Mouse (Mus musculus) frontal cortex, postnatal 25 days (tissue): ENCODE results near the gene Gng13.

Experiments
- DNase-seq, 2 experiments: peaks; one replicate each; pipeline ENCODE4 v3.0.0; 2022; ENCODE audit warnings: low spot score in 2 of 2

Gng13 gene

DNA sequence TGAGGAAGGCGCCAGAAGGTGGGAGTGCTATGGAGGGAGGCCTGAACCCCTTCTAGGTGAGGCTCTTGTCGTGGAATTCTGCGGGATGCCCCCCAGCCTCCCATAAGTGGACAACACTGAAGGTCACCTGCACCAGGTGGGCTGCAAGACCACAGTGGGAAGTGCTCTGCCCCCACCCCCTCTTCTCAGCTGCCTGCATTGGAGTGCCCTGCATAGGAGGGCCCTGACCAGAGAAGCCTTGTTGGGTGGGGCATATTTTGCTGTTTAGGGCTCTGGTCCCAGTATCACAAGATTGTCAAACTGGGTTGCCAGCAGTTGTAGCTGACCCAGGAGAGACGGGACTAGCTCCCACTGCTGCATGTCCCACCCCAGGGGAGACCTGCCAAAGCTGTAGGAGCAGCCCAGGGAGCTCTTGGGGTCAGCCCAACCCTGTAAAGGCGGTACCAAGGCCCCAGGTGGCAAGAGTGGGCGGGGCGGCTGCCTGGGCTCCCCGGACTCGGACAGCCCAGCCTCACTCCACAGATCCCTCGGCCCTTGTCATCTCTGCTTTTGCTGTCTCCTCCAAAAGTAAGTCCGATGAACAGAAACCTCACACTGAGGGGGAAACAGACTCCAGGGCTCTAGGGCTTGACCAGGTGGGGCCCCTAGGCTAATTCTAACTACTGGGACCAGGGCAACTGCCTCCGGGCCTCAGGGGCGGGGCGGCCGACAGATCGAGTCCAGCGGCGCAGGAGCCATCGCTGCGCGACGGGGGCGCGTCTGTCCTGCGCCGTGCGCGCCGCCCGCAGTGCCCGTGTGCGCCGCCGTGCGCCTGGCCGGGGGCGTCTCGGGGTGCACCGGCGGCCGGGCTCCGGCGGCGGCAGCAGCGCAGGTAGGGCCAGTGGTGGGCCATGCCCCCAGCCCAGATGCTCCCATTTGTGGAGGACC lies at the start of gene Gng13:
TSS of gene Gng13 (plus strand) at position 461 of the 927 bp plus-strand sequence.
- DNase-seq: no peak

DNA sequence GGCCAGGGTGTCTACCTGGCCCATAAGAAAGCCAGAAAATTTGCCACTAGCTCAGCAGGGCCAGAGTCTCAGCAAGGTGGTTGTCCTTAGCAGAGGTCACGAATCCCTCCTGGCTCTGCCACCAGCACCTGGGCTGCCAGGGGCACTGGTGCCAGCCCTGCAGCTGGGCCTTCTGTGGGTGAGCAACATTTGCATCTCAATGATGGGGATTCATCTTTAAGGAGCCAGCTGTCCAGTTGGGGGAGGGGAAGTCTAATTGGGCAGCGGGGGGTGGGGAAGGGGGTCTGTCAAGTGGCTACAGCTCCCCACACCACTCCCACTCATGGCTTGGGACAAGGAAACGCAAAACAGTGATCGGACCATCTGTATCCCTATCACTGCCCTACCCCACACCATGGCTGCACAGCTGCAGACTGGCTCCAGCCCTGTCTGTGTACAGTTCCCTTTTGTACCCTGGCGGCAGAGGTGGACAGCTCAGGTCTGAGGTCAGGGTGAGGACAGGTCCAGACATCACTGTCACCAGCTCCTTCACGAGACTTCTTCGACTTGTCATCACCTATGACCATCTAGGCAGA lies 48.4 kb upstream of the Gng13 start:
- DNase-seq: no peak

DNA sequence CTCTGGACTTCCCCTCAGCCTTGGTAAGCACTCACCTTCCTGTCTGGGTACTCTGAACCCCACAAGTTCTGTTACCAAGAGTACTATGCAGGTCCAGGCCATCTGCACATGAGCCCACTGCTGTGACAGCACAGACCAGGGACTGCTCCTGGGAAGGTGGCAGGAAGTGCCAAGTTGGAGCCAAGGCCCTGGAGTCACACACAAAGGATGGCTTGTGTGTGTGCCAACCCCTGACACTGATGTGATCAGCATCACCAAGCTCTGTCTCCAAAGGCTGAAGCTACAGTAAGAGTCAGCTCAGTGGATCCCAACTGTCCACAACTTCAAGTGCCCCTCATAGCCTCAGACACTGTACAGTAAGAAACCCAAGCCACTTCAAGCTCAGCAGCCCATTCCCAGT lies 44.0 kb upstream of the Gng13 start:
- no peak for DNase-seq

DNA sequence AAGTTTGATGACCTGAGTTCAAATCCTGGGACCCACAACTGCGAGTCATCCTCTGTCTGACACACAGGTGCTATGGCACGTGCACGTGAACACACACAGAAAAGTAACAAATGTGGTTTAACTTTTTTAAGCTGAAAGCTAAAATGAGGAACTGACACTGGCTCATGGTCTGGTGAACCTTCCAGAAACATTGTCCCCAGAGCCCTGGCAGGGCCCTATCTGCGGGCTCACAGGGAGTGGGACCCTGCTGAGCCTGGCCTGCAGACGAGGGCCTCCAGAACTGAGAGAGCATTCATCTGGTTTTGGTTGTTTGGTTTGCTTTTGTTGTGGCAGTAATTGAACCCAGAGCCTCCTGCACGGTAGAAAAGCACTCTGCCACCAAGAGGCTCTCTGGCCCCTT lies 39.0 kb upstream of the Gng13 start:
- no peak for DNase-seq

DNA sequence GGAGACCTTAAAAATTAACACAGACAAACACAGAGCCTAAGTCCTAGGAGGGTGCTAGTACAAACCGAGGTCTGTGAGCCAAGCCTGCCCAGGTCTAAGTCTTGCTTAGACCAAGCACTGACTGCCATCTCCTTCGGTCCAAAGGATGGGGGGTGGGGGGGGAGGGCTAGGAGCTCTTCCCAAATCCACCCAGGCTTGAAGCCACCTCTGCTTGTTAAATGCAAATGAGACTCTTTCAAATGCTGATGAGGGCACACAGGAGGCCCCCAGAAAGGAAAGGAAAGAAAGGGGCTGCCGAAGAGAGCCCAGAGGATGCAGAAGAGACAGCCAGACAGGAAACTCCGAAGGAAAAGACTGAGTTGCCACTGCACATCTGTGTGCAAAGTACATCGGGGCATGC lies 37.2 kb upstream of the Gng13 start:
- DNase-seq: no peak

DNA sequence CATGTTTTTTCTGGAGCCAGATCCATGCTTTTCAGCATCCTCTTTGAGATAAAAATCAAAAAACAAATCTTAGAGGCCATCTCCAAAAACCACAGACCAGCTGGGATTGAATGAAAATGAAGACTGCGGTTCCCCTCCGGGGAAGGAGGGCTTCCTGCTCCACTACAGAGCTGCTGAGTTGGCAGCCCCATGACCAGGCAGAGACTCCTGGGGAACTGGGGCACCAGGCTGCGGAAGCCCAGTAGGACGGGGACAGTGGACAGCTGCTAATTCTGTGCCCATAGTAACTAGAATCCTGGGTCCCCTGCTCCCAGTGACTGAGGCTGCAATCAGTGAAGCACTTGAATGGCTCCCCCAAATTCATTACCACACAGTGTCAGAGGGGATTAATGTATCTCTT lies 35.3 kb upstream of the Gng13 start:
- no peak for DNase-seq

DNA sequence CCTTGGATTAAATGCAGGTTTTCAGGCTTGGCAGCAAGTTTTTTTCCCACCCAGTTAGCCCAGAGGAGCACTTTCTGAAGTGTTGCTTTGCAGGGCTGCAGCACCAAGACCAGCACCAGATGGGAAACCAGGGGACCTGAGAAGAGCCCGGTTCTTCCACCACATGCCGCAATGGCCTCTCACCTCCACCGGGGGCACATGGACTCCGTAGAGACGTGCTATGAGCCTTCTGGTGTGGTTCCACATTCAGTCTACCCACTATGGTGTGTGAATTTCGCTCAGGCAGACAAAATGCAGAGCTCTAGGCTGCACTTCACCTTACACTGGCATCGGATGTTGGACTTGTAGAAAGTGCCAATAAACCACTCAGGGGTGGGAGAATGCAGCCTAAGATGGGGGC lies 30.6 kb upstream of the Gng13 start:
- DNase-seq: no peak

DNA sequence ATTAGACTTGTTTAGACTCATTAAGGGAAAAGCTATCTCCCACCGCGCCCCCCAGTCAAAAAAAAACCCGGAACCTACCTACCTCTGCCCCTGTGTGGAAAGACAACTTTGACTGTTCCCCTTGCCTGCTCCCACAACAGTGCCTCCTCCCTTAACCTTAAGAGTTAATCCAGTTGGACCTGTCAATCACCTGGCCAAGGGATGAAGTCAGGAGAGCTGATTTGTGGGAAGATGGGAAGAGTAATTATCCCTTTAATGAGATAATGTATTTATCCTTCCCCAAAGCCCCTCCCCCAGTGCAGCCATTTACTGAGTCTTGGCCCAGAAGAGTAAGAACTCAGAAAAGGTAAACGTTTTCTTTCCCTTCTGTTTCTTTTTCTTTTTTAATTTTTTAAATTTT lies 28.0 kb upstream of the Gng13 start:
- DNase-seq: no peak

DNA sequence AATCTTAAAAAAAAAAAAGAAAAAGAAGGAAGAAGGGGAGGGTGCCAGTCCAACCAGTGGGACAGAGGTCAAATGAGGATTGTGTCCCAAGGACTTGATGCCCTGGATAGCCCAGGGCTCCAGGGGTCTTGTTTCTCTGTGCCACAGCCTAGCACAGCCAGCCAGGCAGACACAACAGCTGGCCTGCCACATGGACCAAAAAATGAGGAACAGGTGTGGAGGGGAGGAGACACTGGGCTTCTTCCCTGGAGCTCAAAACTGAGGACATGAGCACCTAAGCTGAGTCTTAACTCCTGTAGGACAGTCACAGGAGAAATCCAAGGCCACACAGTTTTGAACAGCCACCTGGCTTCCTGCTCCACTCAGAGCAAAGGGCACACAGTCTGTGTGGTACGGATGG lies 20.7 kb upstream of the Gng13 start:
- DNase-seq: no peak

DNA sequence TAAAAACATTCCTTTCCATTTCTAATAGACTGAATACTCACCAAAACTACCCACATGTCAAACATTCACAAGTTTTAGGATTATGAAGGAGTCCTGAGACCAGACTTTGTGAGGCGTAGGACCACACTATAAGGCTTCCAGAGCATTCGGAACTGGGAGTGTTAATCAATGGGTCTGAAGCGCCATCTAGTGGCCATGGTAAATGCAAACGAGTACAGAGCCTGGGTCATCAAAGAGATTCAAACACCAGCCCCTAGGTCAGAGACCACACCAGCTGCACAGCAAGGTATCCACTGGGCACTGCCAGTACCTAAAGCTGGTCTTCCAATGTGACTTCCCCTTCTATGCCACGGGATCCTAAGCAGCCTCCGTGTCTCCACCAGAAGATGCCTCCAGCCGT lies 18.5 kb upstream of the Gng13 start:
- peak; percentile 68 to 77 for DNase-seq

DNA sequence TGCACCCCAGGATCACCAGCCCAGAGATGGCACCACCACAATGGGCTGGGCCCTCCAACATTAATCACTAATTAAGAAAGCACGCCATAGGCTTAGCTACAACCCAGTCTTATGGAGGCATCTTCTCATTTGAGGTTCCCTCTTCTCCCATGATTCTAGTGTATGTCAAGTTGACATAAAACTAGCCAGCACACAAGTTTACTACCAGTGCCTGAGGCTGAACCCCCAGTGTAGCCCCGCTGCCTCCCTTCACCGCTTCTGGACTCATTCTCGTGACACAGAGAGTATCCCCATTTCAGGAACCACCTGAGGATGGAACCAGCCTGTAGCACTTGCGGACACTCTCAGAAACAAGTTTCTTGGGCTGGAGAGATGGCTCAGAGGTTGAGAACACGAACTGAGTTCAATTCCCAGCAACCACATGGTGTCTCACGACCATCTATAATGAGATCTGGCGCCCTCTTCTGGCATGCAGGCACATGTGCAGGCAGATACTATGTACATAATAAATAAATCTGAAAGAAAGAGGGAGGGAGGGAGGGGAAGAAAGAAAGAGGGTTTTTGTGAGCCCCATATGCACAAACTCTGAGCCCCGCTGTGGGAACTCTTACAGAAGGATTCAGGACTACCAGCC lies 16.0 kb upstream of the Gng13 start:
- DNase-seq: no peak

DNA sequence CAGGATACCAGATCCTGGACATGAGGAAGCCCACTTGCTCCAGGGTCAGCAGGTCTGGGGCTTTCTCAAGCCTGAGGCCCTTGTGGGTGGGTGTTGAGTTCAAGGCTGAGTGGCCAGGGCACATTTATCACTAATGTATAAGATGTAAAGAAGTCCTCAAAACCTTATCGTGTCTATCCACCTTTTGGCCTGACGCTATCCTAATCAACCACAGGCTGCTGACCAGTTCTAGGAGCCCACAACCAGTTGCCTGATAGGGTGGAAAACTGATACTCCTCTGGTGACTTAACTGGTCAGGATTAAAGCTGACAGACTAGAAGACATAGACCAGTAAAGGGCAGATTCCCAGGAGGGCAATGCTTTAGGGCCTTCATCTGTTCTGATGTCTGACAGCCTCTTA lies 7.0 kb upstream of the Gng13 start:
- DNase-seq: no peak

DNA sequence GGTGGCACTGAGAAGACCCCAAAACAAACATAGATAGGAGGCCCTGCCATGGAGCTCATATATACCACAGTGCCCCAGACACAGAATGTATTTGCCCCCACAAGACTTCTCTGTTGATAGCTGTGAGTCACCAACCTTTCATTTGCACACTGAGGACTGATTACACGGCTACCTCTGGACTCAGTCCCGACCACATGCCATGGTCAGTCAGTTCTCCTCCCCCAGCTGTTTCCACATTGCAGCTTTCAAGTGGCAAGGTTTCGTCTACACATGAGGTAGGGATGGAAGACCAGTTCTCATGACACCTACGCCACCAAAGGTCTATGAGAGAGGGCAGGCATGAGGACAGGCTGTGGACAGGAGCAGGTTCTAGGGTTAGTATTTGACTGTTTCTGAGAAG lies 5.8 kb upstream of the Gng13 start:
- DNase-seq: no peak

DNA sequence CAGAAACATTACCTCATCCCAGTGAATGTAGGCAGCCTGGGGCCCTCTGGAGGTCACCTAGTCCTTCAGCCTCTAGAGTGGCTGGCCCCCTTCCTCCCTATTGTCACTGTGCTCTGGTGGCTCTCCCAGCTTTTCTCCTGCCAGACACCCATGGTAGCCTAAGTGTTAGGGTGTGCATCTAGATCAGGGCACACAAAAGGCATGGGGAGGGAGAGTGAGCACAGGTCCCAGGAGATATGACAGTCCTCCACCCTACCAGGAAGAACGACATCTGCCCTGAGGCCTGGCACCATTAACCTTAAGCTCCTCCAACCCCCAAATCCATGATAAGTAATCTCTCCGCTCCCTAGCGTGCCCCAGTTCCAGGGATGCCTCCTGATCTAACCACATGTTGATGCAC lies 1.3 kb upstream of the Gng13 start:
- no peak for DNase-seq

DNA sequence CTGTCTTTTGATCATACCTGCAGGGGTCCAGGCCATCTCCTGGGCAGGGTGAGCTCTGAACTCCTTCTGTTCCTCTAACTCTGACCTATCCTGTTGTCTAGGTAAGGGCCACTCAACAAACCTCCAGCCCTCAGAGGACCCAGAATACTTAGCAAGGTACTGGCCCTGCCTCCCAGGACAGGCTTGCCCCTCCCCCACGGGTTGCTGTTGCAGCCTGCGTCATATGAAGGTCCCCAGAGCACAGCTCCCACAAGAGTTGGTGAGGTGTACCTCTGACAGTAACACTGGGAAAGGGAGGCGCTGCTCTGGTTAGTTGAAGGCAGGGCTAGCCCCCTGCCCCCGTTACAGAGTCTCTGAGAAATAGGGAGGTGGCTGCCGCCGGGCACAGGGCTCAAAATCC lies 841 bp upstream of the Gng13 start:
- DNase-seq: no peak

DNA sequence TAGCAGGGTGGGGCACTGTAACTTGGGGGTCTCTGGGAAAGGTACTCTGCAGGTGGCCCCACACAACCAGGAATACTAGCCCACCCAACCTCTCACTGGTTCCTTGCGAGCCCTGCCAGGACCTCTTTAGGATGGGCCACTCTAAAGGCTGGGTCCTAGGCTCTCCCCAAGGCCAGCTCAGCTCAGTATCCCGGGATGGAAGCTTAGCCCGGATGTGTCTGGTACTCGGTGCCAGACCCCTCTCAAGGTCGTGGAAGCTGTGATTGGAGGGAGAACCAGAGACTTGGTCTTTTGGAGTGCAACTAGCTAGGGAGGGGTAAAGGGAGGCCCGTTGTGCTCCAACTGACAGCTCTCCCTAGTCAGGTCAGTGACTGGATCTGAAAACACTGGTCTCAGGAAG lies 720 bp downstream of the Gng13 start:
- DNase-seq: no peak

DNA sequence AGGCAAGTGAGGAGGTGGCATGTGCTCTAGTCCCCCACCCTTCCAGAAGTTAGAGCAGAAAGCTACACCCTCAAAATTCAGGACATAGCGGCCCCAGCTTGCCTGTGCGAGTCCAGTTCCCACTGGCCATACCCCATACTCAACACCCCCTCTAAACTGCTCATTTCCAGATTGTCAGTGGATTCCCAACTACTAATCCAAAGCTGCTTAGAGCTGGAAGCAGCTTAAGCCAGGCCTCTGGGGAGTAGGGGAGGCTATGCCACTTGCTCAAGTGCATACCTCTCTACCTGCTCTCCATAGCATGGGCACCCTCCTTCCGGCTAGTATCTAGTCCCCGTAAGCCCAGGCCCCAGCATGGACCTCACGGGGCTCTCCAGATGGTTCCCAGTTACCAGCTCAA lies 4.5 kb downstream of the Gng13 start:
- no peak for DNase-seq

DNA sequence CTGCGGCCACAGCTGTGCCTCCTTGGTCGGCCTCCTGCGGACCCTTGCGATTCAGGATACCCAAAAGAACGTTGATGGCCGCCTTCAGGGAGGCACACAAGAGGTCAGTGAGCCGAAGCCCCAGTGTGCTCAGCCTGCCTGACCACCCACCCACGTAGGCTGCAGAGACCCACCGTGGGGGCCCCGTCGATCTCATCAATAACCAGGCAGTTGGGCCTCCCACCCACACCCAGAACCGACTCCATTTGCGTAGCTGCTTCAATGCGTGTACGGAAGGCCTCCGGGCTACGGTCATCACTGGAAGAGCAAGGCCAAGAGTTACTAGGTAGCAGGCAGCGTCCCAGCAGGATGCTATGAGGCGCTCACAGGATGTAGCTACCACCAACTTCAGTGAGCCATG lies 6.5 kb downstream of the Gng13 start:
- DNase-seq: no peak

DNA sequence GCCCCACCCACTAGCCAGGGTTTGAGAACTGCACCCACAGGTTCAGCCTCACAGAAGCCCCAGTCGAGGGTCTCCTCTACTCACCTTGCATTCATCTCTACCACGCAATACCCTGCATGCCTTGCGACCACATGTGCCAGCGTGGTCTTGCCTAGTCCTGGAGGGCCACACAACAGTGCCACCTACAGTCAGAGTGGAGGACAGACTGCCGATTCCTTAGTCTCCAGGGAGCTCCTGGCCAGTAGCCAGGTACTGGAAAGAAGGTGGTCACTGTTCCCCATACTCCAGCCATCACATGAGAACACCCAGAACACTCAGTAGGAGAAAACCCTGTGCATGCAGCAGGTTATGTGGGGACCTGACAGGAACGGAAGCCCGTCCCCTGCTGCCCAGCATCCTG lies 6.9 kb downstream of the Gng13 start:
- no peak for DNase-seq

DNA sequence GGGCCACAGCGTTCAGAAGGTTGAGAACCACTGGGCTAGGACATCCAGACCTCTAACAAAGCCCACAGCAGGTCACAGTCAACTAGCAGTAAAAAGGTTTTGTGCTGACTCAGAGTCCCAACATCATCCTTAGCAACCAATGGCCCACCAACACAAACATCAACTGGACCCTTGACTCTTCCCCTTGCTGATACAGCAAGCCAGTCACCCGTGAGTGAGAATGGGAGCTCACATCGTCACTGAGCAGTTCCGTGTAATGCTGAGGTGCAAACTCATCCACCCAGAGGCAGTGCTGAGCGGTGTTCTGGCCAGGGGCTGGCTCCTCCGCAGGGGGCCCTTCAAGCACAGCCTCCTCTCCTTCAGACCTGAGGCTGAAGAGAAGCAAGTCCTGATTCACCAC lies 8.3 kb downstream of the Gng13 start:
- DNase-seq: no peak

DNA sequence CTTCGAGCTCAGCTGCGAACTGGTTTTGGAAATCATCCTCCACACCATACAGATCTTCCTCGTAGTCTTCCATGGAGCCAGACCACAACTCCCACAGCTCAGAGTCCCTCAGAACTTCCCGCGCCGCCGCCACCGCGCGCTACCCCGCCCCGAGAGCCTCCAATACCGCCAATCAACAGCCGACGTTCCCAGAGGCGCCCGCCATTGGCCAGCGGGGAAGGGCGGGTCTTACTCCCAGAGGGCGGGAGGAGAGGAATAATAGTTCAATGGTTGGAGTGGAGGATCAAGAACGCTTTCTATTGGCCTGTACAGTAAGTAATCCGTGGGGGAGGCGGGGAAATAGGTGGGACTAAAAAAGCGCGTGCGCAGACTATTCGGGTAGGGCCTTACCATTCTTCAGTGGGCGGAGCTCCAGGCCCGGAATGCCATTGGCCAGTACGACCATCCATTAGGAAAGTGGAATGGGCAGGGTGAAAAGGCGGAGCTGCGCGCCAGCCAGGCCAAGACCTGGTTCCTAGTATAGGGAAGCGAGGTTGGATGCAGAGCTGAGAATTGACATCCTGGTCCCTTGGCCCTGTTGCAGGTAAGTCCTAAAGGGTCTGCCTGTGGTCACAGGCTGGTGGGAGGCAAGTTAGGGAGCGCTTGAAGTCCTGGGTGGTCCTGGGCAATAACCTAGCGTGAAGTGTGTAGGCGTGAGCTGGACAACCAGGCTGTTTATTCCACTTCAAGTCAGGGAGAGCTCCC lies 10.5 kb downstream of the Gng13 start, which contains the start of the genes Chtf18 and Rpusd1:
TSS of gene Chtf18 (minus strand) at position 155 of the 744 bp plus-strand sequence.
TSS of gene Rpusd1 (plus strand) at position 406 of the 744 bp plus-strand sequence.
- peak; percentile 95 to 97 for DNase-seq

DNA sequence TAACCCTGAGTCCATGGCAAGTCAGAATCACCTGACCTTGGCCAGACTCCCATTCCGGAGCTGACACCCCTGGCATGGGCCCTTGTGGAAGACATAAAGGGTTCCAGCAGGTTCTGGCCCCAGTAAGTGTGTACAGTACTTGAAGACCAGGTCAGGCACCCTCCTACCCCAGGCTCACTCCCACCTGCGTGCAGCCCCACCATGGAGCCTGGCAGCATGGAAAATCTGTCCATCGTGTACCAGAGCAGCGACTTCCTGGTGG lies 11.0 kb downstream of the Gng13 start:
- no peak for DNase-seq
